Mouse (Mus musculus): Measurements from ENCODE around the gene Serf2.

- no peak for TF ChIP-seq POLR2A (IDR thresholded peaks at IDR 0.05; ENCODE audit: borderline replicate concordance, control insufficient read depth, low read depth, low read length)
- TF ChIP-seq CTCF (IDR thresholded peaks at IDR 0.05; ENCODE audit: control insufficient read depth, insufficient read depth, low read length) = no peak
These were observed 1.1 kb downstream of the Serf2 start for GRCm38 (mm10) chr2:121450093-121450492.

Data from bone marrow, adult 2 months (tissue).